Mouse (Mus musculus): ENCODE results near the gene Izumo1r. TPM values are rescaled to one million over a fixed set of nuclear protein-coding genes. Genes with fewer than 3 reads are reported as not detected.
"Not testable (repeated sequence)": the region's sequence is repeated elsewhere in the genome, so short reads cannot be mapped to it uniquely, and the experiment has no call there.

Gene Izumo1r
- polyA plus RNA-seq, 1 experiment from 2014 or later, result not detected

GRCm38 (mm10) chr9:14901757-14902156 is 2.0 kb downstream of the Izumo1r start:
- Histone ChIP-seq H3K4me2 (no peak overlapping the region), H3K36me3 (replicated peaks) (no peaks in the 10 kb centered on the region), H3K9ac (no peak overlapping the region), H3K4me1 (peaks cover 23% of the 10 kb centered on the region), H3K27me3 (no peaks in the 10 kb centered on the region), H3K9me3 (no peaks in the 10 kb centered on the region), H3K27ac (no peak overlapping the region), H3K4me3 (replicated peaks) (no peak overlapping the region)
- WGBS, result 89% methylated on average over 7 of the region's 7 CpGs
- ATAC-seq (ENCODE audit: low FRiP score), result no peak

DNA sequence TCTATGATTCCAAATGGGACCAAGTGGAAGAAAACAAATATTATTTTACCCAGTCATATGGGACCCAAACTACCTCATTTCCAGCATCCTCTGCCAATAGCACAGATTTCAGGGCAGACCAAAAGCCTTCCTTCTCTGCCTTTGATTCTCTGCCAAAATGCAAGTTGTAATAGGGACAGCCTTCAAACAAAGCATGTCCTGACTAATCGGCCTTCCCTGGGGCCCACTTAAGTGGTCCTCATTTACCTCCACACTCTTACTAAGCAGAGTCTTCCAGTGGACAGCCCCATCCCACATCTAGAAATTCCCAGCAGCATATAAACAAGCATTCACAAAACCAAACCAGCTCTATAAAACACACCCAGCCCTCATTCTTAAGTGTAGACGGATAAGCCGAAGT is 6.6 kb downstream of the Izumo1r start:
- ATAC-seq (ENCODE audit: low FRiP score), result no peak
- Histone ChIP-seq H3K4me1 (no peaks in the 10 kb centered on the region), H3K9ac (no peak overlapping the region), H3K9me3 (no peaks in the 10 kb centered on the region), H3K27me3 (no peaks in the 10 kb centered on the region), H3K4me2 (no peak overlapping the region), H3K36me3 (replicated peaks) (no peaks in the 10 kb centered on the region), H3K4me3 (replicated peaks) (no peak overlapping the region), H3K27ac (no peak overlapping the region)
- WGBS, result 58% methylated on average over 3 of the region's 3 CpGs

- Histone ChIP-seq H3K4me1 (peaks cover 8% of the 10 kb centered on the region), H3K9ac (no peak overlapping the region), H3K36me3 (replicated peaks) (no peaks in the 10 kb centered on the region), H3K4me2 (no peak overlapping the region), H3K27me3 (0 out of 2 replicates have a peak, but pooled peaks cover 4% of the 10 kb centered on the region), H3K27ac (no peak overlapping the region), H3K4me3 (replicated peaks) (no peak overlapping the region), H3K9me3 (no peaks in the 10 kb centered on the region)
- WGBS, result 69% methylated on average over 7 of the region's 7 CpGs
- no peak for ATAC-seq (ENCODE audit: low FRiP score)
Measured at GRCm38 (mm10) chr9:14895237-14895835, 8.4 kb downstream of the Izumo1r start.

DNA sequence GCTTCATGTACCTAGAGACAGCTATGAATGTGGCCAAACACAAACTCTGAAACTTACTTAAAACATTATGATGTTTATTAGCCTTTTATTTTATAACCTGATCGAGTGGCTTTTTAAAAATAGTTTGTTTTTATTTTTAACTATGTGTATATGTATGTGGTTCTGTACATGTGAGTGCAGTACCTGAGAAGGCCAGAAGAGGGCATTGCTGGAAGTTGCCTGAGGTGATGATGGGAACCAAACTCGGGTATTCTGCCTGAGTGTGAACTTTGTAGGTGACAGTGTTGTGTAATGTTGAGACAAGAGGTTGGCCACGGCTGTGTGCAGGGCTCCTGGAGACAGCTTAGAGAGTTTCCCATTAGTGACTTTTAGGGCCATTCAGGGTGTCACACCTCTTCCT is 9.1 kb downstream of the Izumo1r start:
- H3K9ac ChIP-seq, result no peak overlapping the region
- no peak overlapping the region for H3K4me2 ChIP-seq
- H3K36me3 ChIP-seq (replicated peaks), result no peaks in the 10 kb centered on the region
- peaks cover 11% of the 10 kb centered on the region for H3K4me1 ChIP-seq
- WGBS, result 86% methylated on average over 3 of the region's 3 CpGs
- H3K27ac ChIP-seq, result no peak overlapping the region
- ATAC-seq (ENCODE audit: low FRiP score), result no peak
- no peaks in the 10 kb centered on the region for H3K9me3 ChIP-seq
- no peak overlapping the region for H3K4me3 ChIP-seq (replicated peaks)
- 0 out of 2 replicates have a peak, but pooled peaks cover 4% of the 10 kb centered on the region for H3K27me3 ChIP-seq

DNA sequence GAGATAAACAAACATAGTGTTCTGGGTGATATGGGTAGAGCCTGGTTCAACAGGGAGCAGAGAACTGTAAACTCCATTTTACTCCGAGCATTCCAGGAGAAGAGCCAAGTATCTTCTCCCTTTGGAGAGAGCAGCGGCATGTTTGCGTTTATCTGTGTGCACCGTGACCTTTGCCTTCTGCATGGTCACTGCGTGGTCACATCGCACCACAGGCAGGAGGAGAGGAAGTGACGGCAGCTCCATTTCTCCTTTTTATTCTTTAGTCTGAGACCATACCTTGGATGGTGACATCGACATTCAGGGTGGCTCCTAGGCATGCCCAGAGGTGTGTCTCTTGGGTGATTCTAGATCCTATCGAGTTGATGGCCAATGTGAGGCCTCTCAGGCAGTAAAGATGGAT is 10.4 kb downstream of the Izumo1r start:
- no peak overlapping the region for H3K27ac ChIP-seq
- H3K9ac ChIP-seq, result no peak overlapping the region
- WGBS, result 93% methylated on average over 9 of the region's 9 CpGs
- no peak for ATAC-seq (ENCODE audit: low FRiP score)
- no peaks in the 10 kb centered on the region for H3K9me3 ChIP-seq
- H3K4me3 ChIP-seq (replicated peaks), result no peak overlapping the region
- peaks cover 11% of the 10 kb centered on the region for H3K4me1 ChIP-seq
- no peaks in the 10 kb centered on the region for H3K36me3 ChIP-seq (replicated peaks)
- peaks cover 8% of the 10 kb centered on the region; the same call in 1 of the 2 replicates for H3K27me3 ChIP-seq
- no peak overlapping the region for H3K4me2 ChIP-seq

- H3K27ac ChIP-seq, result no peak overlapping the region
- 87% methylated on average over 5 of the region's 5 CpGs for WGBS
Measured at GRCm38 (mm10) chr9:14891891-14892290, 11.9 kb downstream of the Izumo1r start.

GRCm38 (mm10) chr9:14890699-14891098 is 13.1 kb downstream of the Izumo1r start:
- 32% methylated on average over 3 of the region's 3 CpGs for WGBS

More at GRCm38 (mm10) chr9:14891891-14892290, 11.9 kb downstream of the Izumo1r start:
- Histone ChIP-seq H3K36me3 (replicated peaks) (no peaks in the 10 kb centered on the region), H3K4me2 (no peak overlapping the region), H3K9ac (no peak overlapping the region), H3K4me1 (peaks cover 11% of the 10 kb centered on the region), H3K9me3 (no peaks in the 10 kb centered on the region), H3K4me3 (replicated peaks) (no peak overlapping the region), H3K27me3 (peaks cover 8% of the 10 kb centered on the region; the same call in 1 of the 2 replicates)
- no peak for ATAC-seq (ENCODE audit: low FRiP score)

DNA sequence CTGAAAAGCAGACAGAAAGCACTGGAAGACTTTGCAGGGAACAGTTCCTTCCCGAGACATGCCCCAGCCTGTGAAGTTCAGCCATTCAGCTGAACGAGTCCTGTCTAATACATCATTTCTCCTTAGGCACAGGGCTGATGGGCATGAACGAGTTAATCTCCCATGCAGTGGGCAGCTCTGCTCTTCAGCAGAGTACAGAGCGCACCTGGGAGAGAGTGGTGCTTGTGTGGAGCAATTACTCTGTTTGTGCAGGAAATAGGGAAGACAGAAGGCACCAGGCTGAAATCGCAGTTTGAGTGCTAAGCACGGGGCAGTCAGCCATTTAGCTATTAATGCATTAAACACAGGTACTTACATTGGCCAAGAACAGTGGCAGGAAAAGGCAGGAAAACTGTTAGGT is 15.1 kb downstream of the Izumo1r start:
- Histone ChIP-seq H3K9me3 (no peaks in the 10 kb centered on the region), H3K27me3 (peaks cover 11% of the 10 kb centered on the region; the same call in 1 of the 2 replicates), H3K4me2 (no peak overlapping the region), H3K27ac (no peak overlapping the region), H3K4me1 (peaks cover 11% of the 10 kb centered on the region), H3K9ac (no peak overlapping the region), H3K36me3 (replicated peaks) (no peaks in the 10 kb centered on the region), H3K4me3 (replicated peaks) (no peak overlapping the region)
- WGBS, result 71% methylated on average over 6 of the region's 6 CpGs
- ATAC-seq (ENCODE audit: low FRiP score), result no peak

More at GRCm38 (mm10) chr9:14890699-14891098, 13.1 kb downstream of the Izumo1r start:
- Histone ChIP-seq H3K27me3 (peaks cover 11% of the 10 kb centered on the region; the same call in 1 of the 2 replicates), H3K4me1 (peaks cover 11% of the 10 kb centered on the region), H3K9ac (no peak overlapping the region), H3K4me2 (no peak overlapping the region), H3K36me3 (replicated peaks) (no peaks in the 10 kb centered on the region), H3K27ac (no peak overlapping the region), H3K4me3 (replicated peaks) (no peak overlapping the region), H3K9me3 (no peaks in the 10 kb centered on the region)
- no peak for ATAC-seq (ENCODE audit: low FRiP score)

DNA sequence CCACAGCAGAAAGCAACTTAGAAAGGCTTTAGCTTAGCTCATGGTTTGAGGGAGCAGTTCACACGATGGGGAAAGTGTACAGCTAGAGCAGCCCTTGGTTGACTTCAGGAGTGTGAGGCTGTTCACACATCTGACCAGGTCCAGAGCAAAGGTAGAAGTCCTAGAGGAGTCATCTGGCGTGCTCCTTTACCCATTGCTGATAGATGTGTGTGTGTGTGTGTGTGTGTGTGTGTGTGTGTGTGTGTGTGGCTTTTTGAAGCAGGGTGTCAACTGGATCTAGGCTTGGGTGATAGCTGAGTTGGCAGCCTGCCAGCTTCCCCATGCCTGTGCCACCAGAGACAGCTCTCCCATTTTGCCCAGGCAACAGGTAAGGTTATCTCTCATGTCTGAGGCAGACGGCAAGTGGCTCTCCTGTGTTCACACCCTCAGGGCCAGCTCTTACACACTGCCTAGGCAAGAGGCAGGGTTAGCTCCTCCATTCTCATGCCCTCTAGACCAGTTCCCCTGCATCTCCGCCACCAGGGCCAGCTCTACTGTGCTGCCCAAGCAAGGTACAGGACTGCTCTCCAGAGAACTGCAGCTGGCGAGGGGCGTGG is 15.9 kb downstream of the Izumo1r start:
- WGBS, result 80% methylated on average over 6 of the region's 6 CpGs

DNA sequence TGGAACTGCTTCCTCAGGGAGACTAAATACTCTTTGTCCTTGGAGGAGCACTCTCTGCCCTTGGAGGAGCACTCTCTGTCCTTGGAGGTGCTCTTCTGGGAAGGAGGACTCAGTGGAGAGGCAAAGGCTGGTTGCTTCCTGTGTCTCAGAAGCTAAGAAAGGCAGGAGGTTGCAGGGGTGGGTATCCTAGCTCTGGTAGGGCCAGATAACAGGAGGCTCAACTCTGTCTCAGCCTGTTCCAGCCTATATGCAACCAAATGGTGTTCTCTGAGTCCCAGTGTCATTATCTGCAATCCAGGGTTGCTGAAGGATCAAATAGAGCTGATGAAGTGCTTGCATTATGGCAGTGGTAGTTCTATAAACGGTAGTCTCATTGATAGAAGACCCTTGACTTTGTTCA is 17.8 kb downstream of the Izumo1r start:
- Histone ChIP-seq H3K9ac (no peak overlapping the region), H3K27me3 (peaks cover 7% of the 10 kb centered on the region; the same call in 1 of the 2 replicates), H3K36me3 (replicated peaks) (no peaks in the 10 kb centered on the region), H3K9me3 (no peaks in the 10 kb centered on the region), H3K4me2 (no peak overlapping the region), H3K4me3 (replicated peaks) (no peak overlapping the region), H3K4me1 (peaks cover 8% of the 10 kb centered on the region), H3K27ac (no peak overlapping the region)
- no peak for ATAC-seq (ENCODE audit: low FRiP score)
- WGBS, result 77% methylated on average over 1 of the region's 1 CpGs

More for the DNA sequence above, 15.9 kb downstream of the Izumo1r start:
- H3K4me1 ChIP-seq, result peaks cover 11% of the 10 kb centered on the region
- no peak overlapping the region for H3K4me2 ChIP-seq
- H3K27ac ChIP-seq, result no peak overlapping the region
- H3K27me3 ChIP-seq, result peaks cover 11% of the 10 kb centered on the region; the same call in 1 of the 2 replicates
- H3K36me3 ChIP-seq (replicated peaks), result no peaks in the 10 kb centered on the region
- H3K9me3 ChIP-seq, result no peaks in the 10 kb centered on the region
- no peak overlapping the region for H3K4me3 ChIP-seq (replicated peaks)
- no peak for ATAC-seq (ENCODE audit: low FRiP score)
- H3K9ac ChIP-seq, result no peak overlapping the region

GRCm38 (mm10) chr9:14885151-14885550 is 18.6 kb downstream of the Izumo1r start:
- no peak for ATAC-seq (ENCODE audit: low FRiP score)

GRCm38 (mm10) chr9:14884641-14885040 is 19.1 kb downstream of the Izumo1r start:
- no peak for ATAC-seq (ENCODE audit: low FRiP score)
- 79% methylated on average over 4 of the region's 4 CpGs for WGBS
- H3K9ac ChIP-seq, result no peak overlapping the region
- H3K27ac ChIP-seq, result no peak overlapping the region
- H3K27me3 ChIP-seq, result peaks cover 7% of the 10 kb centered on the region; the same call in 1 of the 2 replicates
- H3K9me3 ChIP-seq, result no peaks in the 10 kb centered on the region
- H3K4me2 ChIP-seq, result no peak overlapping the region
- no peaks in the 10 kb centered on the region for H3K4me1 ChIP-seq
- no peaks in the 10 kb centered on the region for H3K36me3 ChIP-seq (replicated peaks)
- H3K4me3 ChIP-seq (replicated peaks), result no peak overlapping the region

More at GRCm38 (mm10) chr9:14885151-14885550, 18.6 kb downstream of the Izumo1r start:
- Histone ChIP-seq H3K36me3 (replicated peaks) (no peaks in the 10 kb centered on the region), H3K4me3 (replicated peaks) (no peak overlapping the region), H3K9ac (no peak overlapping the region), H3K27ac (no peak overlapping the region), H3K4me1 (peaks cover under 1% of the 10 kb centered on the region), H3K9me3 (no peaks in the 10 kb centered on the region), H3K27me3 (peaks cover 7% of the 10 kb centered on the region; the same call in 1 of the 2 replicates), H3K4me2 (no peak overlapping the region)

GRCm38 (mm10) chr9:14876566-14876965 is 27.2 kb downstream of the Izumo1r start:
- not testable (repeated sequence) for H3K36me3 ChIP-seq (replicated peaks); H3K9ac ChIP-seq; H3K4me2 ChIP-seq; H3K27ac ChIP-seq; H3K27me3 ChIP-seq; H3K4me3 ChIP-seq (replicated peaks); ATAC-seq (ENCODE audit: low FRiP score); H3K9me3 ChIP-seq
- 27% methylated on average over 8 of the region's 8 CpGs for WGBS
- H3K4me1 ChIP-seq, result peaks cover 15% of the 10 kb centered on the region
